Mouse (Mus musculus) ES-Bruce4 (cell line): ENCODE results near the gene Skp2. TPM values are rescaled to one million over a fixed set of nuclear protein-coding genes. Genes with fewer than 3 reads are reported as not detected.

ENCODE experiments used
- H3K27ac ChIP-seq: 2 replicates; pipeline ENCODE4 v1.5.1; 2012; ENCODE audit warnings: low read length, inconsistent platforms; ENCODE audit not compliant: insufficient read depth
- H3K27me3 ChIP-seq: 2 replicates; pipeline ENCODE4 v1.6.1; 2012; ENCODE audit warnings: mild to moderate bottlenecking, low read length, inconsistent platforms; ENCODE audit not compliant: control insufficient read depth, poor library complexity, insufficient read depth, severe bottlenecking
- H3K36me3 ChIP-seq: 2 replicates; pipeline ENCODE4 v1.6.1; 2012; ENCODE audit warnings: inconsistent platforms, mild to moderate bottlenecking, low read length, moderate library complexity; ENCODE audit not compliant: control insufficient read depth, poor library complexity, insufficient read depth, severe bottlenecking
- H3K4me1 ChIP-seq: one replicate; pipeline ENCODE4 v1.8.1; 2011; ENCODE audit warnings: low read length; ENCODE audit not compliant: control insufficient read depth, insufficient read depth
- H3K4me3 ChIP-seq: 2 replicates; pipeline ENCODE4 v1.5.1; 2011; ENCODE audit warnings: low read depth, mild to moderate bottlenecking, low read length
- H3K9ac ChIP-seq: 2 replicates; pipeline ENCODE4 v1.6.1; 2012; ENCODE audit warnings: low read depth, mild to moderate bottlenecking, inconsistent platforms; ENCODE audit not compliant: poor library complexity, severe bottlenecking
- H3K9me3 ChIP-seq: replicated peaks from 2 replicates; pipeline ENCODE4 v1.6.1; 2012; ENCODE audit warnings: mild to moderate bottlenecking, low read length, inconsistent platforms; ENCODE audit not compliant: control insufficient read depth, poor library complexity, insufficient read depth, severe bottlenecking
- CTCF ChIP-seq: IDR thresholded peaks from one replicate; pipeline ENCODE4 v1.8.1; 2011; ENCODE audit warnings: low read depth, low read length
- EP300 ChIP-seq: IDR thresholded peaks from 2 replicates; pipeline ENCODE4 v1.6.1; 2011; ENCODE audit warnings: low read depth, low read length; ENCODE audit not compliant: insufficient read depth
- POLR2A ChIP-seq: IDR thresholded peaks from one replicate; pipeline ENCODE4 v1.8.1; 2011; ENCODE audit warnings: low read length; ENCODE audit not compliant: insufficient read depth
- polyA plus RNA-seq: library from polyadenylated mRNA; stranded (reverse); fragments of >200 nt; gene quantifications from 2 replicates; pipeline ENCODE4 v1.2.4, GENCODE M21; 2011; ENCODE audit warnings: low read depth; ENCODE audit not compliant: missing spikeins, insufficient read depth, insufficient read length

The Skp2 gene
- polyA plus RNA-seq, 1 experiment: 51.9 TPM

DNA sequence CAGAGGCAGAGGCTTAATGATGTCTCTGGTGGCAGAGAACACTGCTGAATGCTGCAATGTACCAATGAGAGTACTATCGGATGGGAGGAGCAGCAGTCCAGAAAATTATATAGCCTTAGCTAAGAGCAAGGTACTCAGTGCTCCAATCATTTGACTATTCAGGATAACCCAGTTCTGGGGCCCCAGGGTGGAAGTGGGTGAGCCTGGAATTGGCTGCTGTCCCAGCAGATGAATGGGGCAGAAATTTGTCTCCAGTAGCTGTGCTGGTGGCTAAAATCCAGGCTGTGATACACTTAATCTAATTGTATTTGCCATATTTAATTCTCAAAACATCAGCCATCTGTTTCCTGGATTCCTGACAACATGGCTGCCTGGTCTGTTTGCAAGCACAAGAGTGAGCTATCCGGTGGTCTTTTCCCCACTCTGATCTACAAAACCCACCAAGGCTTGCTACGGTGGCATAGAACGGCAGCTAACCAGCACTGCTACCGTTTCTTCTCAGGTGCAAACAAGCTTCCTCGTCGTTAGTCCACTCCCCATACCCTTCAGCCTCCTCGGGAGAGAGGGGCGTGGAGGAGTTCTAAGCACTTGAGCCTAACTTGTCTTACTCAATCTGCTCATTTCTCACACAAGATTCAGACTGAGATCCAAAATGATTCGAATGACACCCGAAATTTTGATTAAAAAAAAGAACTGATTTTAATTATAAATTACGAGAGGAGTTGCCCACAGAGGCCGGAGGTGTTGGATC is 22.4 kb downstream of the Skp2 start:
- Histone ChIP-seq H3K27me3 (no peaks in the 10 kb centered on the region), H3K9me3 (no peaks in the 10 kb centered on the region), H3K9ac (no peak overlapping the region), H3K4me1 (no peaks in the 10 kb centered on the region), H3K27ac (no peak overlapping the region), H3K4me3 (no peak overlapping the region), H3K36me3 (peaks cover 40% of the 10 kb centered on the region)
- no peak for TF ChIP-seq POLR2A
- no peak for TF ChIP-seq CTCF
- no peak for TF ChIP-seq EP300

- H3K27ac ChIP-seq: no peak overlapping the region
- no peaks in the 10 kb centered on the region for H3K4me1 ChIP-seq
- peaks cover 38% of the 10 kb centered on the region for H3K36me3 ChIP-seq
Measured at GRCm38 (mm10) chr15:9131499-9131888, 23.7 kb downstream of the Skp2 start.

DNA sequence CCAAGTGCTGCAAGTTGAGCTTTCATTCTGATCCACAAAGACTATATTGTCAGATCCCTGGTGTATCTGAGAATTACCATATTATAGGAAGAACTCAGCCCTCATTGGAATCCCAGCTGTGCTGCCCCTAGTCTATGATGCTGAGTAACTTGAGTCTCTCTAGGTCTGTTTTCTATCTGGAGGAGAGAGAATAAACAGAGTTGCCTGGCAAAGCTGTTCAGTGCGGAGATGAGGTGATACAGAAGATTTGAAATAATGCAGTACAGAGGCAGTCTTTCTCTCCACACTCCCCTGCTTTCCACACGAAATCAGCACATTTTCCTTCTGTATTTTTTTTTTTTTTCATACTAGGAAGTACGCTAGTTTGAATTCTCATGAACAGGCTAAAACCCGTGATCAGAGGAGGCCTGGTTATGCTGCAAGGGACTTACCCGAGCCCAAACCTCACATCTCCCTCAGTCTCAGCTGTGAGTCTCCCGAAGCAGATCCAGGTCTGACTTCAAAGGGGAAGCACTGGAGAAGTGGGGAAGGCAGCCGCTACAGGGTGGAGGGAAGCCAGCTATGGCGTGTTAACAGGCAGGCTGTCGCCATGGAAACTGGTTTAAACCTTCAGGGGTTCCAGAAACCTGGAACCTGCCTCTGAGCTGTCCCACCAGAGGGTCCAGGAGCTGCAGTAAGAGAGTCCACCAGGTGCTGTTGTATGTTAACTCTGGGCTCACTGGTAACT is 24.3 kb downstream of the Skp2 start:
- Histone ChIP-seq H3K4me3 (no peak overlapping the region), H3K9ac (no peak overlapping the region), H3K9me3 (no peaks in the 10 kb centered on the region), H3K4me1 (no peaks in the 10 kb centered on the region), H3K27ac (no peak overlapping the region), H3K27me3 (no peaks in the 10 kb centered on the region), H3K36me3 (peaks cover 34% of the 10 kb centered on the region)
- TF ChIP-seq POLR2A (no peak), CTCF (no peak), EP300 (no peak)

More at GRCm38 (mm10) chr15:9131499-9131888, 23.7 kb downstream of the Skp2 start:
- Histone ChIP-seq H3K4me3 (no peak overlapping the region), H3K27me3 (no peaks in the 10 kb centered on the region), H3K9me3 (no peaks in the 10 kb centered on the region), H3K9ac (no peak overlapping the region)
- TF ChIP-seq CTCF: no peak
- no peak for TF ChIP-seq POLR2A
- TF ChIP-seq EP300: no peak

- Histone ChIP-seq H3K4me1 (peaks cover 2% of the 10 kb centered on the region), H3K9me3 (no peaks in the 10 kb centered on the region), H3K27ac (no peak overlapping the region), H3K36me3 (peaks cover 39% of the 10 kb centered on the region), H3K4me3 (no peak overlapping the region), H3K9ac (no peak overlapping the region), H3K27me3 (no peaks in the 10 kb centered on the region)
- TF ChIP-seq POLR2A (no peak), CTCF (no peak), EP300 (no peak)
Measured at GRCm38 (mm10) chr15:9127051-9127791, 28.0 kb downstream of the Skp2 start.

- H3K4me1 ChIP-seq: peaks cover 2% of the 10 kb centered on the region
- peaks cover 24% of the 10 kb centered on the region for H3K36me3 ChIP-seq
- no peak overlapping the region for H3K9ac ChIP-seq
- TF ChIP-seq EP300: no peak
- TF ChIP-seq POLR2A: no peak
- no peak for TF ChIP-seq CTCF
- H3K27me3 ChIP-seq: no peaks in the 10 kb centered on the region
- H3K4me3 ChIP-seq: no peak overlapping the region
- H3K27ac ChIP-seq: no peak overlapping the region
- H3K9me3 ChIP-seq: no peaks in the 10 kb centered on the region
Measured at GRCm38 (mm10) chr15:9124856-9125255, 30.4 kb downstream of the Skp2 start.
